Mouse (Mus musculus): Measurements from ENCODE around the gene Sap25. TPM values are rescaled to one million over a fixed set of nuclear protein-coding genes. Genes with fewer than 3 reads are reported as not detected.
A peak's percentile ranks its signal among the peaks of the same experiment; 100 is the strongest.

The Sap25 gene
- total RNA-seq, 1 experiment = 12.0 TPM

GRCm38 (mm10) chr5:137631171-137631570 is 10.0 kb upstream of the Sap25 start:
- Histone ChIP-seq H3K4me1 (ENCODE audit: control insufficient read depth in 2 of 2, insufficient read depth in 2 of 2, low read length in 2 of 2, poor library complexity in 1 of 2) (peaks cover 2 to 23% of the 10 kb centered on the region in 2 experiments; a peak in 2 of 4 replicates), H3K36me3 (ENCODE audit: control insufficient read depth, insufficient read depth, low read length, poor library complexity, severe bottlenecking) (peaks cover 17% of the 10 kb centered on the region), H3K9ac (ENCODE audit: insufficient read depth, low read depth, low read length, poor library complexity, severe bottlenecking) (peak overlapping the region; percentile 95), H3K4me3 (ENCODE audit: insufficient read depth in 1 of 2, low read depth in 1 of 2, low read length in 2 of 2, poor library complexity in 1 of 2, severe bottlenecking in 1 of 2) (peak overlapping the region; percentile 97 to 99), H3K9me3 (ENCODE audit: control insufficient read depth, insufficient read depth, low read depth, low read length) (no peaks in the 10 kb centered on the region), H3K27ac (ENCODE audit: insufficient read depth, low read depth, low read length, poor library complexity, severe bottlenecking) (peak overlapping the region; percentile 95)
- no peak for DNase-seq (ENCODE audit: low read depth, low spot score)
- in situ Hi-C loops (cut with MboI; ENCODE audit: low sequenced_read_pairs in 2 of 2, unreplicated experiment in 2 of 2) = no loop called here
- TF ChIP-seq MAFK (IDR thresholded peaks at IDR 0.05; ENCODE audit: insufficient read depth, low read depth, low read length) = no peak
- TF ChIP-seq HCFC1 (IDR thresholded peaks at IDR 0.05; ENCODE audit: borderline replicate concordance, insufficient read depth, low read length) = no peak
- TF ChIP-seq ZC3H11A (IDR thresholded peaks at IDR 0.05; ENCODE audit: borderline replicate concordance, low read depth, low read length) = no peak
- TF ChIP-seq ZNF384 (IDR thresholded peaks at IDR 0.05; ENCODE audit: low read depth, low read length) = no peak
- no peak for TF ChIP-seq CHD2 (IDR thresholded peaks at IDR 0.05; ENCODE audit: low read depth, low read length)

GRCm38 (mm10) chr5:137631591-137631990 is 9.5 kb upstream of the Sap25 start:
- Histone ChIP-seq H3K4me1 (ENCODE audit: control insufficient read depth in 2 of 2, insufficient read depth in 2 of 2, low read length in 2 of 2, poor library complexity in 1 of 2) (peaks cover 2 to 23% of the 10 kb centered on the region in 2 experiments; a peak in 3 of 4 replicates), H3K36me3 (ENCODE audit: control insufficient read depth, insufficient read depth, low read length, poor library complexity, severe bottlenecking) (peaks cover 21% of the 10 kb centered on the region), H3K9me3 (ENCODE audit: control insufficient read depth, insufficient read depth, low read depth, low read length) (no peaks in the 10 kb centered on the region), H3K4me3 (ENCODE audit: insufficient read depth in 1 of 2, low read depth in 1 of 2, low read length in 2 of 2, poor library complexity in 1 of 2, severe bottlenecking in 1 of 2) (peak overlapping the region; percentile 97 to 99; a peak in 3 of 4 replicates), H3K27ac (ENCODE audit: insufficient read depth, low read depth, low read length, poor library complexity, severe bottlenecking) (peak overlapping the region; percentile 86), H3K9ac (ENCODE audit: insufficient read depth, low read depth, low read length, poor library complexity, severe bottlenecking) (peak overlapping the region; percentile 50; the same call in 1 of the 2 replicates)
- TF ChIP-seq MAFK (IDR thresholded peaks at IDR 0.05; ENCODE audit: insufficient read depth, low read depth, low read length) (no peak), ZNF384 (IDR thresholded peaks at IDR 0.05; ENCODE audit: low read depth, low read length) (no peak)
- in situ Hi-C loops (cut with MboI; ENCODE audit: low sequenced_read_pairs in 2 of 2, unreplicated experiment in 2 of 2) = no loop called here
- no peak for DNase-seq (ENCODE audit: low read depth, low spot score)

- Histone ChIP-seq H3K9ac (ENCODE audit: insufficient read depth, low read depth, low read length, poor library complexity, severe bottlenecking) (peak overlapping the region; percentile 54; the same call in 1 of the 2 replicates), H3K27ac (ENCODE audit: insufficient read depth, low read depth, low read length, poor library complexity, severe bottlenecking) (peak overlapping the region; percentile 42; the same call in 1 of the 2 replicates), H3K9me3 (ENCODE audit: control insufficient read depth, insufficient read depth, low read depth, low read length) (no peaks in the 10 kb centered on the region), H3K4me3 (ENCODE audit: insufficient read depth in 1 of 2, low read depth in 1 of 2, low read length in 2 of 2, poor library complexity in 1 of 2, severe bottlenecking in 1 of 2) (no peak overlapping the region; a peak in 1 of 4 replicates), H3K4me1 (ENCODE audit: control insufficient read depth in 2 of 2, insufficient read depth in 2 of 2, low read length in 2 of 2, poor library complexity in 1 of 2) (peaks cover 2 to 29% of the 10 kb centered on the region in 2 experiments; a peak in 3 of 4 replicates), H3K36me3 (ENCODE audit: control insufficient read depth, insufficient read depth, low read length, poor library complexity, severe bottlenecking) (peaks cover 39% of the 10 kb centered on the region)
- TF ChIP-seq CHD2 (IDR thresholded peaks at IDR 0.05; ENCODE audit: low read depth, low read length) (no peak), HCFC1 (IDR thresholded peaks at IDR 0.05; ENCODE audit: borderline replicate concordance, insufficient read depth, low read length) (no peak), MAFK (IDR thresholded peaks at IDR 0.05; ENCODE audit: insufficient read depth, low read depth, low read length) (no peak), ZC3H11A (IDR thresholded peaks at IDR 0.05; ENCODE audit: borderline replicate concordance, low read depth, low read length) (no peak), ZNF384 (IDR thresholded peaks at IDR 0.05; ENCODE audit: low read depth, low read length) (no peak)
- in situ Hi-C loops (cut with MboI; ENCODE audit: low sequenced_read_pairs in 2 of 2, unreplicated experiment in 2 of 2) = no loop called here
- DNase-seq (ENCODE audit: low read depth, low spot score) = no peak
Observed at GRCm38 (mm10) chr5:137633397-137634084, 7.6 kb upstream of the Sap25 start.

- peaks cover 53% of the 10 kb centered on the region for H3K36me3 ChIP-seq (ENCODE audit: control insufficient read depth, insufficient read depth, low read length, poor library complexity, severe bottlenecking)
- no peaks in the 10 kb centered on the region for H3K9me3 ChIP-seq (ENCODE audit: control insufficient read depth, insufficient read depth, low read depth, low read length)
- peak overlapping the region; percentile 22; the same call in 1 of the 2 replicates for H3K9ac ChIP-seq (ENCODE audit: insufficient read depth, low read depth, low read length, poor library complexity, severe bottlenecking)
- H3K4me1 ChIP-seq (ENCODE audit: control insufficient read depth in 2 of 2, insufficient read depth in 2 of 2, low read length in 2 of 2, poor library complexity in 1 of 2) = peaks cover 7 to 29% of the 10 kb centered on the region in 2 experiments; a peak in 3 of 4 replicates
- in situ Hi-C loops (cut with MboI; ENCODE audit: low sequenced_read_pairs in 2 of 2, unreplicated experiment in 2 of 2) = no loop called here
- TF ChIP-seq CHD2 (IDR thresholded peaks at IDR 0.05; ENCODE audit: low read depth, low read length) = no peak
- TF ChIP-seq ZNF384 (IDR thresholded peaks at IDR 0.05; ENCODE audit: low read depth, low read length) = no peak
- TF ChIP-seq ZC3H11A (IDR thresholded peaks at IDR 0.05; ENCODE audit: borderline replicate concordance, low read depth, low read length) = no peak
- TF ChIP-seq MAFK (IDR thresholded peaks at IDR 0.05; ENCODE audit: insufficient read depth, low read depth, low read length) = no peak
- no peak for TF ChIP-seq HCFC1 (IDR thresholded peaks at IDR 0.05; ENCODE audit: borderline replicate concordance, insufficient read depth, low read length)
- DNase-seq (ENCODE audit: low read depth, low spot score) = no peak
- no peak overlapping the region for H3K27ac ChIP-seq (ENCODE audit: insufficient read depth, low read depth, low read length, poor library complexity, severe bottlenecking)
- H3K4me3 ChIP-seq (ENCODE audit: insufficient read depth in 1 of 2, low read depth in 1 of 2, low read length in 2 of 2, poor library complexity in 1 of 2, severe bottlenecking in 1 of 2) = peak overlapping the region; percentile 7 to 24; a peak in 2 of 4 replicates
Observed at GRCm38 (mm10) chr5:137639472-137639871, 1.7 kb upstream of the Sap25 start.
